Mouse (Mus musculus) C2C12 (cell line): Measurements from ENCODE around the gene Cyba.
A peak's percentile ranks its signal among the peaks of the same experiment; 100 is the strongest.

Experiments used
- CTCF ChIP-seq: IDR thresholded peaks from one replicate; pipeline ENCODE4 v1.5.1; 2011; ENCODE audit not compliant: control insufficient read depth, insufficient read depth, insufficient read length
- FOSL1 ChIP-seq: IDR thresholded peaks from one replicate; pipeline ENCODE4 v1.8.0; 2011; ENCODE audit warnings: mild to moderate bottlenecking, low read length; ENCODE audit not compliant: poor library complexity, insufficient read depth, severe bottlenecking
- MAX ChIP-seq: IDR thresholded peaks from one replicate; pipeline ENCODE4 v1.6.1; 2011; ENCODE audit warnings: mild to moderate bottlenecking, control low read depth
- MYOD1 ChIP-seq: IDR thresholded peaks from one replicate; pipeline ENCODE4 v1.6.1; 2011; ENCODE audit warnings: low read depth; ENCODE audit not compliant: control insufficient read depth, insufficient read length
- USF1 ChIP-seq: IDR thresholded peaks from one replicate; pipeline ENCODE4 v1.6.1; 2011; ENCODE audit warnings: low read depth, mild to moderate bottlenecking, control low read depth, moderate library complexity

DNA sequence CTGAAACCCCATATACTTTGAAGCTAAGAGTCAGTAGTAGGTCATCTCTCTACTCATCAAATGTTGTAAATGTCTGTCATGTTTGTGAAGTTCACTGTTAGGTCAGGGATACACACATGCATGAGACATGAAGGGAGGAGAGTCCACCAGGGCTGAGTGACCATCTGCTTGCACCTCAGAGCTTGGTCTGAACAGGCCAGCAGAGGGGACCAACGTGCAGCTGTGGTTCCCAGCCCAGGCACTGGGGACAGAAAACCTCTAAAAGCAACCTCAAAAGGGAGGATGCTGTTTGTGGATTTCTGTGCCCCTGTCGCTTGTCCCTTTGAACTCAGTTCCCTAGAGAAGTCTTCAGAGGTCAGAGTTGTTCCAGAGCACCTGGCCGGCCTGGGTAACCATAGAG, 12.5 kb upstream of the Cyba start:
- TF ChIP-seq CTCF (peak; percentile 18), MYOD1 (no peak), FOSL1 (no peak), USF1 (no peak), MAX (no peak)
